Mouse (Mus musculus): Measurements from ENCODE around the gene Hist3h2a.

The Hist3h2a gene

DNA sequence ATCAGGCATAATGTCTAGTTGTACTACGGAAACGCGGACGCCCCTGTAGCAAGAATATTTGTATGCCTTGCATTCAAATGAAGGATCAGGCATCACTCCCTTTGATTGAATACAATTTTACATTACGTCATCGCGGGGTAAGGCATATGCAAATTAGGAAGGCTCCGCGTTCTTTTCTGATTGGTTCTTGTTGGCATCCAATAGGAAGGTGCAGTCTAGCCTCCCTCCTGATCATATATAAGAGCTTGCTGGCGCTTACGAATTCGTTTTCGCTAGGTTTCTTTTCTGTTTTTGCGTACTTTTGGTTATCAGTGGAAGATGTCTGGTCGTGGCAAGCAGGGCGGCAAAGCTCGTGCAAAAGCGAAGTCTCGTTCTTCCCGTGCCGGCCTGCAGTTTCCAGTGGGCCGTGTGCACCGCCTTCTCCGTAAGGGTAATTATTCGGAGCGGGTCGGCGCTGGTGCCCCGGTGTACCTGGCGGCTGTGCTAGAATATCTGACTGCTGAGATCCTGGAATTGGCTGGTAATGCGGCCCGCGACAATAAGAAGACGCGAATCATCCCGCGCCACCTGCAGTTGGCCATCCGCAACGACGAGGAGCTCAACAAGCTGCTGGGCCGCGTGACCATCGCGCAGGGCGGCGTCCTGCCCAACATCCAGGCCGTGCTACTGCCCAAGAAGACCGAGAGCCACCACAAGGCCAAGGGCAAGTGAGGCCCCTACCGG lies at the start of gene Hist3h2a, which contains the start of gene Trim17:
Gene Hist3h2a (plus strand): TSS at position 266 of the 723 bp plus-strand sequence.
Gene Trim17 (plus strand): TSS at position 266 of the 723 bp plus-strand sequence.
- DNase-seq (ENCODE audit: low spot score in 2 of 2): peak; percentile 77 to 85

DNA sequence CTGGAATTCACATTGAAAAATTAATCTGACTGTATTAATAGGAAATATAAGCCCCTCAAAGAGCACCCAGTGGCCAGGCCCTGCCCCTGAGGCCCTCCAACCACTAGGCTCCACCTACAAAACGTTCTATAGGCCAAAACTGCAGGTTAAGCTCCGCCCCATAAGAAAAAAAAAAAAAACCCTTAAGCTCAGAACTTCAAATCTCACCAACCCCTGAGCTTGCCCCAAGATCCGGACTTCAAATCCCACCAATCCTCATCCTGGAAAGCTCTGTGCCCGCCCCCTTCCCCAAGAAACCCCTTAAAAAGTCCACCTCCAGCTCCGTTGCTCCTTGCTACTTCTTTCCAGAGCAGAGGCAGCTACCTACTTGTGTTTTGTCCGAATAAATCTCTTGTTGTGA lies 49.6 kb upstream of the Hist3h2a start:
- no peak for DNase-seq (ENCODE audit: low spot score in 2 of 2)

DNA sequence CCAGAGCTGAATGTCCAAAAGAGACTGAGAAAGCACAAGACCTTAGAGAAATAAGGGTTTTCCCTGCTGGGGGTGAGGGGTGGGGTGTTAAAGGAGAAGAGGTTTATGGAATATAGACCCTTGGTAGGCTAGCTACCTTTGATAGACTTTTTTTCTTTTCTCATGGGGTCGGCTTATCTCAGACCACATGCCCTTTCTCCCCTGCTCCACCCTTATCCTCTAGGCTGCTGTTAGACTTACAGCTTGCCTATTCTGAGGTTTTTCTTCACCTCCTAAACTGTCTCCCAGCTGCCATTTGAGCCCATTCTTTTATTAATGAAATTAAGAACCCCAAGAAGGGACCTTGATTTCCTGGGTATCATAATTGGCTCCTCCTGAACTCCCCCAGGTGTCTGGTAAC lies 40.7 kb upstream of the Hist3h2a start:
- no peak for DNase-seq (ENCODE audit: low spot score in 2 of 2)

DNA sequence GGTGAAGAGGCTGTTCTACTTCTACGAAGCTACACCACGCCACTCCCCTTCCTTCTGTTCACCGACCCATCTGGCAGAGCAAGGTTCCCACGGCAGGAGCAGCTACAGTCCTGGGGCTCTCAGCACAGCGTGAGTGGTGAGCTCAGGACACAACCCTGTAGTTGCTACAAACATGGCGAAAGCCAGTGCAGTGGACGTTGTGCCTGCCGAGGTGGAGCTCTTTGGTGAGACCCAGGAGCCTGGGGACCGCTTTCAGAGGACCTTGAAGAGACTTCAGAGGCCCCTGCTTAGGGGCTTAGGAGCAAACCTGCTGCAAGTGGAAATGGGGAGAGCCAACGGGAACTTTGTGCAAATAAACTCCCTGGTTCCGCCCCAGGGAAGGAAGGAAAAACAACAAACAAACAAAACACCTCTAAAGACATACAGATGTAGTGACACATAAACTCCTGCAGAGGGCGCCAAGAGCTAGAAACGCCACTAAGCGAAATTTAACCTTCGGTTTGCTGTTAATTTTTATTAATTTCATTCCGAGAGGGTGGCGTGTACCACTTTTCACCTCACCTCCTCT lies 39.9 kb upstream of the Hist3h2a start:
- peak in 1 of 2 experiments; percentile 17 for DNase-seq (ENCODE audit: low spot score in 2 of 2)

DNA sequence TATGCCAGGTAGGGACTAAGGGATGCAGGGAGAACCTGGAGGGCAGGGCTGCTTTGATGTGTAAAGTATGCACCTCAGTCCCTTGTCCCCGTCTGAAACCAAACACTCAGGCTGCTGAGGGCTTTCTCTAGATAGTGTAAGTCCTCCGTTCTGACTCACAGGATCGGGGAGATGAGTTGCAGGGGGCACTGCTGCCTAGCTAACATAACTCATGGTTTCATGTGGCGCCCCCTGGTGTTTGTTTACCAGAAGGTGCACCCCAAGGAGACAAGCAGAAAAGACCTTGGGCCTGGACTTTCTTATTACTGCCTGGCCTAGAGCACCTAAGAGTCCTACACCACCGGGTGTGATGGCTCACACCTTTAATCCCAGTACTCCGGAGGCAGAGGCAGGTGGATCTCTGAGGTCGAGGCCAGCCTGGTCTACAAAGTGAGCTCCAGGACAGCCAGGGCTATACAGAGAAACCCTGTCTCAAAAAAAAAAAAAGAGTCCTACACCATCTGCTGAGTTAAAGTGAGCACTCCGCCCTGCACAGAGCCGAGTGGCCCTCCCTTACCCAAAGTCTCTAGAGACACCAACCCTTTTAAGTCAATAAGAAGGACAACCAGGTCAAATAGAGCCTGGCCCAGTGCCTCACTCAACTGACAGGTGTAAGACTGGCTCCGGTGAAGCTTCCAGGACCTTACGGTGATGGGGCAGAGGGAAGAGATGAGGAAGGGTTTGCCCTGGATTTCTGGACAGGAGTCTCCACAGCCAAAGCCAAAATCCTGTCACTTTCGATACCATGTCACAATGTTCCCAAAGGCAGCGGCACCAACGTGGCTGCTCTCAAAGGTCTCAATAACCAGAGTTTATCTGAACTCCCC lies 37.4 kb upstream of the Hist3h2a start:
- DNase-seq (ENCODE audit: low spot score in 2 of 2): peak in 1 of 2 experiments; percentile 32

DNA sequence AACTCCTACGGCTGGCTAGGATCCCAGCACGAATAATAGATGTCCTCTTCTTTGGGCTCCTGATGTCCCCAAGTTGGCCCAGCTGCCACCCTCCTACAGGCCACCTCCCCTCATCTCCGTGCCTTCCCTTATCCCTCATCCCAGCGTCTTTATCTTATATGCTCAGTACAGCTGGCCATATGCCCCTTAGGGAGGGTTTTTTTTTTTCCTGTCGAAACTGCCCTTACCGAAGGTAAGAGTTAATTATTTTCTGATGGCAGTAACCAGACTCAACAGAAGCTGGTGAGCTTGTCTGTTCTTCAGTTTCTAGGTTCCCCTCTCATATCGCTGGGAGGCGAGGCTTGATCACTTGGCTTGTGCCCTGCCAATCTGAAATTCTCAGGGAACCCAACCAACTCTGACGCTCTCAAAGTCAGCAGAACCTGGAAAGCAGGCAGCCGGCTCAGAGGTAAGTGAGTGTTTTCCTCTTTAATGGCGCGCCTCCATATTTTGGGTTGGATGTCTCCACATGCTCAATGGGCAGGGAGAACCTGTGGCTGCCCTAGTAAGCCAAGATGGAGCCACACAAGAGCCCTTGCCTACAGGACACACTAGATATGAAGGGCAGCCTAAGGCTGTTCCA lies 36.6 kb upstream of the Hist3h2a start, which contains the start of gene Btnl10:
Gene Btnl10 (plus strand): TSS at position 164 of the 622 bp plus-strand sequence.
- no peak for DNase-seq (ENCODE audit: low spot score in 2 of 2)

DNA sequence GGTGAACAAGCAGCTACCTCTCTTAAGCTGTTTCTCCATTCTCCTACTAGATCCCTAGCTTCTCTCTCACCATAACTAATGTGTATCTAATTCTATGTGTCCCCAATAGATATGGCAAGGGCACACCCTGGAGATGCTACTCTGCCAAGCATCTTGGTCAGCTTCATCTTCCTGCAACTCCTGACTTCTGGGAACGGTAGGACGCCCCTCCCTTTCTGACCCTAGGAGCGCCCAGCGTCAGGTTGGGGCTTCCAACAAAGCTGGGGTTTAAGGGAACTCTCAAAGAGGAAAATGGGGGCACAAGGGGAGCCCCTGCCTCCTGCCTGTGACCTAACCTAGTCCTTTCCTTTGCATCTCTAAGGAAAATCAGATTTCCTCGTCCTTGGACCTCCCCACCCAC lies 35.7 kb upstream of the Hist3h2a start:
- DNase-seq (ENCODE audit: low spot score in 2 of 2): no peak

DNA sequence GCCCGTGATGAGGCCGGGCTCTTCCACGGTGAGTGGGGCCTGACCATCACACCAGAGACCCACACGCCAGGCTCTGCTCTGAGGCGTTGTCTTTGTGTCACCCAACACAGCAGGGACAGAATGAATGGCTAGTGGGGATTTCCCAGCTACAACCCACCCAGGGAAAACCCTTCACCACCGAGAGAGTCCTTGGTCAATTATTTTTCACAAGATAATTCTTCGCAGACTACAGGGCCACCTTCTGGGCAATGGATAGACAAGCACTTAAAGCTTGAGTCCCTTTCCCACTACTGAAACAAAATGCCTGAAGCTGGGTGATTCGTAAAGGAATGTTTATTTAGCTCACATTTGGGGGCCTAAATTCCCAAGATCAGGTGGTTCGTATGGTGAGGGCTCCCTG lies 32.1 kb upstream of the Hist3h2a start:
- no peak for DNase-seq (ENCODE audit: low spot score in 2 of 2)

DNA sequence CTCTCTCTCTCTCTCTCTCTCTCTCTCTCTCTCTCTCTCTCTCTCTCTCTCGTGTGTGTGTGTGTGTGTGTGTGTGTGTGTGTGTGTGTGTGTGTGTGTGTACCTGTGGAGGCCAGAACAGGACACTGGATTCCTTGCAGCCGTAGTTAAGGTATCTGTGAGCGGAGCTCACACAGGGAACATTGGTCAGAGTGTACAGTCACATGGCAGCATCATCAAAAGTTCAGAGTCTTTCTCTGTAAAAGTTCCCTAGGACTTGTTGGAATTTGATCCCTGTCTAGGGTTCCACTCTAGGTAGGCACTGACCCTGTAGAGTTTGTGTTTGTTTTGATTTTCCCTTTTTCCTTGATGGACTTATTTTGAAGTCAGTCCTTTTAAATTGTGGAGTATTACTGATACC lies 27.8 kb upstream of the Hist3h2a start:
- no peak for DNase-seq (ENCODE audit: low spot score in 2 of 2)

DNA sequence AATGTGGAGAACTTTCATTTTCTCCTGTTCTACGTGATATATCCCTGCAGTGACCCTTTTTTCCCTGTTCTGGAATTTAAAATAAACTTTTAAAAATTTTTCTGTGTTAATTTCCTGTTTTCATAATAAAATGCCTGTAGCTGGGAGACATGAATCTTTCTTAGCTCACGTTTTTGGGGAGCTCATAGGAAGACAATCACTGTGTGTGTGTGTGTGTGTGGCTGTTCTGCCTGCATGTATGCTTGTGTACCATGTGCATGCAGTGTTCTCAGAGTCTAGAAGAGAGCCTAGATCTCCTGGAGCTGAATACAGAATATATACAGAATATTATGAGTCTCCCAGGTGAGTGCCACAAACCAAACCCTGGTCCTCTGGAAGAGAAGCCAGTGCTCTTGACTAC lies 27.4 kb upstream of the Hist3h2a start:
- no peak for DNase-seq (ENCODE audit: low spot score in 2 of 2)

DNA sequence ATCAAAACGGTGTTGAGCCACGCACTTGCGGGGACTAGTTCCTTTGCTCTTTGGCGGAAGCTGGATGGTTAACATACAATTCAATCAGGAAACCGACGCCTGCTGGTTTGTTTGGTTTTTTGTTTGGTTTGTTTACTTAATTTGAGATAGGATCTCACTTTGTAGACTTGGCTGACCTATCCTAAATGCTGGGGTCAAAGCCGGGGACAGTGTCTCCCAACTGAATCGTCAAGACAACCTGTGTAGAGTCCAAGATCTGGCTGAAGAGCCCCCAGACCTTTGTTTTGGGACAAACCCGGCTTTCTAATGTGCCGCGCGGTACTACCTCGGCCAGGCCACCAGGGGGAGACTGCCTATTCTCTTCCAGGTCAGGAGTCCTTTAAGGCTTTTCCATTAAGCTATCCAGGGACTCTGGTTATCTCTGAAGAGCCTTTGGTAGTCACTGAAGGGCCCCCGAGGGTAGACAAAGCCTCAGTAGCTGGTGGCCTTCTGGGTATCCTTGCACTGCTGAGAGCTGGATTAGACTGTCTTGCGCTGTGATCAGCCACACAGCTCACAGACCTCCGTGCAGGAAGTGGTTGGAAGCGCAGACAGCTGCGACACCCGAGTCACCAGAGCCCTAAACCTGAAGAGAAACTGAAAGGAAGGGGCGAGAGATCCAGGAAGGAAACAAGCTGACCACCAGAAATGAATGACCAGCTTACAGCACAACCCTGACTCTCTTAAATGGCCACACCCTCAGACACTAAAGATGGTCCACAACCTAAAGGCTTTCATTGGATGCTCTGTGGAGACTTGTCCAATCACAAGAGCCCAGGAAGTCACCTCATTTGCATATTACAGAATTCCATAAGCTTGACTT lies 26.5 kb upstream of the Hist3h2a start:
- DNase-seq (ENCODE audit: low spot score in 2 of 2): peak in 1 of 2 experiments; percentile 63

DNA sequence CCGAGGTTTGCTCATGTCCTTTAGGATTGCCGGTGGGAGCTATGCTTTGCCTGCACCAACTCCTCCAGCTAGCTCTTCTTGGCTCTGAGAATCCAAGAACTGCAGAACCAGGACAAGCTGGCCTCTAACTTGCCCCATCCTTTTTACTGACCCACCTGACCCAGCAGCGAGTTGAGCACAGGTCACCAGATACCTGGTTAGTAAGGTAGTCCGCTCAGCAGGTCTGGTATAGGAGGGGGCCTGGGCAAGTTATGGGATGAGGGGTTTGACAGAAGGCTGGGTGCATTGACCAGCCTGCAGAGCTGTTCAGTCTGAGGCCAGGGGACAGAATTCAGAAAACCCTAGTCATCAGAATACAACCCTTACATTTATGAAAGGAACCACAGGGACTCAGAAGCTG lies 25.4 kb upstream of the Hist3h2a start:
- no peak for DNase-seq (ENCODE audit: low spot score in 2 of 2)

DNA sequence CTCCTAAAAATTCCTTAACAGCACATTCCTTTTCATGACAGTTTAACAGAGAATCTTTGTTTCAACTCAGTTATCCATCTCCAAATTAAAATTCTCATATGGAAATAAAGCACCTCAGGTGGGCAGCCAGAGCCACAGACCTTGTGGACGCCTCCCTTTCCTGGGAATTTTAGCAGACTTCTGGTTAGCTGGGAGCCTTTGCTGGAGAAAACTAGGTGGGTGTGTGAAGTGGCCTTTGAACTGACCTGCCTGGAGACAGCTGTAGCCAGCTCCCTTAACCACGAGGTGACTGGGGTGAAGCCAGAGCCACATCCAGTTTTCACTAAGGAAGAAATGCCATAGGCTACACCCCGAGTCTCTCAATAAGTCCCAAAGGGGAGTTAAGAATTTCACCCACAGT lies 24.8 kb upstream of the Hist3h2a start:
- DNase-seq (ENCODE audit: low spot score in 2 of 2): no peak

DNA sequence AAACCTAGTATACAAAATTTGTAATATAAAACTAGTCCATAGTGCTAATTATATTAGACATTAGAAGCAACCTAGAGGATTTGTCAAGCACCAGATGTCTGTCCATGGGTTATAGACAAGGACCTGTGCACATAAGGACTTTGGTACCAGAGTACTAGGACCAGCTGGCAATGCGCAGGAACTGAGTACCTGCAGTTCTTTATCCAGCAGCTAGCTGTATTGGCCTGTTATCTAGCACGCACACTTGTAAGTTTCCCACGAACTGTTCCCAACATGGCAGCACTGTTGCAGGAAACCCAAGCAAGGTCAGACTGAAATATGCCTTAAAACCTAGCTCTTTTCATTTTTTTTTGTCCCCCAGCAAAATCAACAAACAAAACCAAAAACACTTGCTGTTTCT lies 24.2 kb upstream of the Hist3h2a start:
- DNase-seq (ENCODE audit: low spot score in 2 of 2): no peak

DNA sequence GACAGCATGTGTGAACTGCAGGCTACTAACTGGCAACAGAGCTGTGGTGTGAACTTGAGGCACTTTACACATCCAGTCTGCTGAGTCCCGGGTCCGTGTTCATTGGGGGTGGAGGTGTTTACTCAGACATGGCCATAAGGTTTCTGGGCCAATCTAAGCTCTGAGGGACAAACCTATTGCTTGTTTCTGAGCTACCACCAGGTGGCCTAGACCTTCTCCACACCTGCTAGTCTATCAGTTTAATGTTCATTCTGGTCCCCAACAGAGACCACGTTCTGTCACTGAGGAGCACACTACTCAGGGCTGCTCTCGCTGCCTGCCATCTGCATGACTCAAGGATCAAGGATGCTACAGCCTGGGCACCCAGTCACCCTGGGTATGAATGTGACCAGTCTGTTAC lies 22.9 kb upstream of the Hist3h2a start:
- DNase-seq (ENCODE audit: low spot score in 2 of 2): no peak

DNA sequence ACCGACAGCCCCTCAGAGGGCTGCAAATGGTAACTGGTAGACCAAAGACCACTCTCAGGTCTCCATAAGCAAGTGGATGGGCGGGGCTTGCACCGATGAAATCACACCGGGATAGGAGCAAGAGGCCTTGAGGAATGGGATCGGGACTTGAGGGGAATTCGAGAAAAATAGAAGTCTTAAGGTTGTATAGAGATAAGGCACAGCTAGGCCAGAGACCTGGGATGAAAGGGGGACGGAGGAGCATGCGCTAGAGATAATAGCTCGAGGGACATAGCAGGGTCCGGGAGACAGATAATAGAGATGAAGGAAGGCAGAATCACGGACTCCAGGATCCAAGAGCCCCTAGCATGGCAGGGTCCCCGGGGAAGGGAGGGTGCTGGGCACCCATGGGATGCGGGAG lies 16.6 kb upstream of the Hist3h2a start:
- no peak for DNase-seq (ENCODE audit: low spot score in 2 of 2)

DNA sequence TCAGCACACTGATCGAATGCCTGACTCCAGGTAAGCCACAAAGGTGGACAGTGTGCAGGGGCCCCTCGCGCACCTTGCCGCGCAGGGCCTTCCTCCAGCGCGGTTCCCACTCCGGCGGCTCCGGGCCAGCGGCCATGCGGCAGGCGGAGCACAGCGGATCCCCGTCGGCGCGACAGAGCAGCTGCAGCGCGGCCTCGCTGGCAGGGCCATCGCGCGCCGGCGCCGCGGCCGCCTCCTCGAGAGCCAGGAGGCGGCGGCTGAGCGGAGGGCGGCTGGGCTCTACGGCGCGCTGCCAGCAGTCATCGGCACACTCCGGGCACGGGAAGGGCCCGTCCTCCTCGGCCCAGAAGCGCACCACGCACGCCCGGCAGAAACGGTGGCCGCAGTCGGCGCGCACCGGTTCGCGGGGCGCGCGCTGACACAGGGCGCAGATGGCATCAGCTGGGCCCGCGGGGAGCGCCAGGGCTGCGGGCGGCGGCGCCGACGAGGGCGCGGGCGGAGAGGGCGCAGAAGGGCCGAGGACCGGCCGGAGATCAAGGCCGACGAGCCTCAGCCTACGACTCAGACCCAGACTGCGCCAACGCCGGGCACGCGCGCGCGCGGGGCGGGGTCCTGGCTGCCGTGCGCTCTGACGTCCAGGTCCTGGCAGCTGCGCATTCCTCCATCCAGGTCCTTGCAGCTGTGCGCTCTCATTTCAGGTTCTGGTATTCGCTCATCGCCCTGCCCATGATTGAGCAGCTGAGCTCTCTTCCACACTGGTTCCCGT lies 16.0 kb upstream of the Hist3h2a start, which contains the start of gene Rnf187:
Gene Rnf187 (minus strand): TSS at position 595 of the 766 bp plus-strand sequence.
- DNase-seq (ENCODE audit: low spot score in 2 of 2): peak; percentile 82 to 89

DNA sequence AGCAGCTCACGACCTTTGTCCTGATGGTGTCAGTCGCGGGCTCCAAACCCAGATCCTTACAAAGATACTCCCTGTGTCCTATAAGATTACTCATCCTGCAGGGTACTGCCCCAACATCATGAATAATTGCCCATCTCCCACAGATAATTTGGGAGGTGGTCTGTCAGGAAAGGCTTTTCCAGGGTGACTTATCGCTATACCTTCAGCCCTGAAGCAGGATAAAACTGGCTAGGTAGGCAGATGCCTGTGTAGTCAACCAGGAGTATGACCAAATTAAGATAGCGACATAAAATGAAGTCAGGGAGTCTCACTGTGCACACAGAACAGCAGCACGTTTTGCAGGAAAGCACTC lies 15.4 kb upstream of the Hist3h2a start:
- DNase-seq (ENCODE audit: low spot score in 2 of 2): no peak

DNA sequence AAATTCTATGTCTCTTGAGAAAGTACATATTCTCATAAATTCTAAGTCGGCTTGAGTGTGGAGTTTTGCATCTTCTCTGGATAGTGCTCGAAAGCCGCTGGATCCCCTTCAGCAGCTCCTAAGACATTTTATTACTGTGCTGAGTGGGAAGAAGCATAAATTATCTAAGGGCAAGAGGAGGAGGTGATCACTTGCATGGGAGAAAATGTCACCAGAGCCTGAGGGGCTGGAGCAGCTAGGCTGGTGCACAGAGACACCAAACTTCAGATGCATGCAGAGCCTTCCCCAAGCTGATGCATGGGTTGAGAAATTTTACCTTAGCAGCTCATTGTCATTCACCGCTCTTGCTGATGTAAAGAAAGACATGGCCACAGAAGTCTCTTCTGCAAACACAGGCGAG lies 10.3 kb upstream of the Hist3h2a start:
- no peak for DNase-seq (ENCODE audit: low spot score in 2 of 2)

DNA sequence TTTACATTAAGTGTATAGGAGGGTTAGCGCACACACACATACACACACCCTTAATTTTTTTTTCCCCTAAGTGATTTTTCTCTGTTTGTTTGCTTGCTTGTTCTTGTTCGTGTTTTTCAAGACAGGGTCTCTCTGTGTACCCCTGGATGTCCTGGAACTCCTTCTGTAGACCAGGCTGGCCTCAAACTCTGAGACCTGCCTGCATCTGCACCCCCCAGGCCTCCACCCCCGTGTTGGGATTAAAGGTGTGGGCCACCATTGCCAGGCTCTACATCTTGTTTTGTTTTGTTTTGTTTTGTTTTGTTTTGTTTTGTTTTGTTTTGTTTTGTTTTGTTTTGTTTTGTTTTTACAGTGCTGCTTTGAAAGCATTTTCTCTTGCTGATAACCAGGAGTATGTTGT lies 7.2 kb upstream of the Hist3h2a start:
- DNase-seq (ENCODE audit: low spot score in 2 of 2): no peak
